Mouse (Mus musculus) embryonic facial prominence, embryonic 13.5 days (tissue): ENCODE results near the gene Foxl1. TPM values are rescaled to one million over a fixed set of nuclear protein-coding genes. Genes with fewer than 3 reads are reported as not detected.

Experiments
- ATAC-seq: fragments of 200-750 bp; cut with Nextera tagmentation; 2 replicates; pipeline ENCODE4 v1.8.0; 2017; ENCODE audit warnings: low read depth; ENCODE audit not compliant: insufficient number of reproducible peaks, insufficient read depth, low FRiP score, low TSS enrichment
- H3K27ac ChIP-seq: fragments of 300-500 bp; sonication (generic); 2 replicates; pipeline ENCODE4 v1.5.1; 2015; ENCODE audit warnings: moderate library complexity, mild to moderate bottlenecking, inconsistent platforms
- H3K27me3 ChIP-seq: fragments of 300-500 bp; sonication (generic); 2 replicates; pipeline ENCODE4 v1.6.1; 2015; ENCODE audit warnings: mild to moderate bottlenecking, inconsistent platforms
- H3K36me3 ChIP-seq: fragments of 300-500 bp; sonication (generic); 2 replicates; pipeline ENCODE4 v1.6.1; 2015; ENCODE audit warnings: mild to moderate bottlenecking, inconsistent platforms
- H3K4me1 ChIP-seq: fragments of 300-500 bp; sonication (generic); 2 replicates; pipeline ENCODE4 v1.6.1; 2015; ENCODE audit warnings: inconsistent platforms
- H3K4me2 ChIP-seq: fragments of 300-500 bp; sonication (generic); 2 replicates; pipeline ENCODE4 v1.6.1; 2015; ENCODE audit warnings: moderate library complexity, mild to moderate bottlenecking, inconsistent platforms
- H3K4me3 ChIP-seq: fragments of 300-500 bp; sonication (generic); 2 replicates; pipeline ENCODE4 v1.5.1; 2015; ENCODE audit warnings: mild to moderate bottlenecking, inconsistent platforms
- H3K9ac ChIP-seq: fragments of 300-500 bp; sonication (generic); 2 replicates; pipeline ENCODE4 v1.6.1; 2015; ENCODE audit warnings: mild to moderate bottlenecking, inconsistent platforms
- H3K9me3 ChIP-seq: fragments of 300-500 bp; sonication (generic); 2 replicates; pipeline ENCODE4 v1.6.1; 2016; ENCODE audit warnings: inconsistent platforms
- WGBS: fragments of 180-500 bp; shearing (Covaris S2); methylation state at CpG from one replicate; pipeline ENCODE4 v1.1.7; 2015; ENCODE audit warnings: mixed read lengths; 5-methylcytosine and 5-hydroxymethylcytosine counted together
- polyA plus RNA-seq: library from polyadenylated mRNA; unstranded; fragments of >200 nt; fragmentation: Nextera tagmentation; extraction: Ambion mirVana; gene quantifications from 2 replicates; pipeline ENCODE4 v1.2.1, GENCODE M21; 2015

Foxl1 gene
- polyA plus RNA-seq, 1 experiment from 2014 or later = 0.34 TPM

GRCm38 (mm10) chr8:121119635-121120455 is 7.9 kb upstream of the Foxl1 start:
- peaks cover 95% of the 10 kb centered on the region for H3K27me3 ChIP-seq
- no peak for ATAC-seq
- peak overlapping the region; percentile 65 for H3K9ac ChIP-seq
- peaks cover 37% of the 10 kb centered on the region for H3K4me1 ChIP-seq
- peak overlapping the region; percentile 92 for H3K4me2 ChIP-seq
- H3K27ac ChIP-seq = no peak overlapping the region
- no peaks in the 10 kb centered on the region for H3K36me3 ChIP-seq
- peak overlapping the region; percentile 59 for H3K4me3 ChIP-seq
- H3K9me3 ChIP-seq = 0 out of 2 replicates have a peak, but pooled peaks cover 3% of the 10 kb centered on the region
- 12% methylated on average over 12 of the region's 12 CpGs for WGBS

DNA sequence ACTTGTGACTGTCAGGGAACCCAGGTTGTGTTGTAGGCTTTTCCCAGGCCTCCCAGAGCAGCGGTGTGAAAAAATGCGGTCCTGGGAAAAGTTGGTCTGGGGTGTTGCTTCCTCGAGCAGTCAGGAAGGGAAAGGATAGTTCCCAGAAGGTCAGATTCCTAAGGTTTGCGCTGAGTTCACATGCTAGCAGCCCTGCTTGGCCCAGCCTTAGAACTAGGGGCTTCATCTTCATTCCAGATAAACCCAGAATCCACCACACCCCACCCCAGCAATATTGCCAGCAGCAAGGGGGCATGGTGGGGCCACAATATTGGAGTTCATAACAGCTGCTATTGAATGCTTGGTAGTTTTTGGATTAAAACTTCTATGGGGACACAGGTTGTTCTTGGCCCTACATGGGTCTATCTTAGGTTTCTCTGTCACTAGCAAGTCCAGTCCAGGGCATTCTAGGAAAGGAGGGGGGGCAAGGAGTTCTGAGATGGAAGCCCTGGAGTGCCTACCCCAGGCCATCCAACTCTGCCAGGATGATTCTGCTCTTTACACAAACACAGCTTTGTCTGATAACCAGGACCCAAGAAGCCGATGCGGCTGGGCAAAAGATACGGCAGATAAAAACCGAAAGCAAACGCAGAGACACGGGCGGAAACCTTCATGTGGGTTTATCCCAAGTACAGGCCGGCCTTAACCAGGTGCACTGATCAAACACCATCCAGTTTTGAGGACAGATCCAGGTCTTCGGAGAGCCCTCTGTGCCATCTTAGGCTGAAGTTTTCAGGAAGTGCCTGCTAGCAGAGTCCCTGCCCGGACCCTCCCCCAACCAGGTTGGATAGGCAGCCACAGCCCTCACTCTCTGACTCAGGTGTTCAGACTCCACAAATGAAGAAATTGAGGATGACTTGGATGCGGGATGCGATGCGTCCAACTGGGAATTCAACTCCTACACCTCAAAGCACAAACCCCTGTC is 7.0 kb upstream of the Foxl1 start:
- 12% methylated on average over 17 of the region's 17 CpGs for WGBS
- Histone ChIP-seq H3K27ac (no peak overlapping the region), H3K4me1 (peaks cover 41% of the 10 kb centered on the region), H3K4me2 (peak overlapping the region; percentile 92), H3K36me3 (no peaks in the 10 kb centered on the region), H3K27me3 (peaks cover 96% of the 10 kb centered on the region), H3K9me3 (0 out of 2 replicates have a peak, but pooled peaks cover 3% of the 10 kb centered on the region), H3K9ac (peak overlapping the region; percentile 65), H3K4me3 (peak overlapping the region; percentile 59)
- ATAC-seq = no peak

- H3K9ac ChIP-seq = no peak overlapping the region
- 0 out of 2 replicates have a peak, but pooled peaks cover 3% of the 10 kb centered on the region for H3K9me3 ChIP-seq
- H3K4me1 ChIP-seq = peaks cover 39% of the 10 kb centered on the region
- WGBS = 12% methylated on average over 8 of the region's 8 CpGs
- no peak overlapping the region for H3K4me2 ChIP-seq
- H3K36me3 ChIP-seq = no peaks in the 10 kb centered on the region
- peaks cover 99% of the 10 kb centered on the region for H3K27me3 ChIP-seq
- no peak for ATAC-seq
- H3K4me3 ChIP-seq = no peak overlapping the region
- no peak overlapping the region for H3K27ac ChIP-seq
Observed at GRCm38 (mm10) chr8:121121704-121122103, 6.0 kb upstream of the Foxl1 start.

DNA sequence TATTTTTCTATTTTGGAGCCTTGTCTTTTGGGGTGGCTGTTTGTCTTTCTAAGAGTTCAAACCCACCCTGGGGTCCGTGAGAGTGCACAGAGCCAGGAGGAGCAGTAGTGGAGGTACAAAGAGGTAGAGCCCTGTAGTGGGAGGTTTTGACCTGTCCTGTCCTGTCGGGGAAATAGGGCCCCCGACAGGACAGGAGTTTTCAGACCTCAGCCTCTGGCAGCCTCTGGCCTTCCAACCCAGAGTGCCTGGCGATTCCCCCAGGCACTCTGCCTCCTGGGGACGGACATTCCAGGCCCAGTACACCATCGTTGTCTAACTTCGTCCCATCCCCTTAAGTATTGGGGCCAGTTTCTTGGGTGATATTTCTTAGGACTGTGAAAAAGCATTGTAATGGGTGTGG is 5.4 kb upstream of the Foxl1 start:
- ATAC-seq = no peak
- Histone ChIP-seq H3K9me3 (no peaks in the 10 kb centered on the region), H3K4me1 (peaks cover 33% of the 10 kb centered on the region), H3K4me2 (no peak overlapping the region), H3K9ac (no peak overlapping the region), H3K4me3 (no peak overlapping the region), H3K36me3 (no peaks in the 10 kb centered on the region), H3K27me3 (peaks cover 99% of the 10 kb centered on the region), H3K27ac (no peak overlapping the region)
- 18% methylated on average over 7 of the region's 7 CpGs for WGBS

GRCm38 (mm10) chr8:121123113-121123512 is 4.6 kb upstream of the Foxl1 start:
- ATAC-seq = no peak
- H3K4me1 ChIP-seq = peaks cover 30% of the 10 kb centered on the region
- peaks cover 99% of the 10 kb centered on the region for H3K27me3 ChIP-seq
- H3K27ac ChIP-seq = no peak overlapping the region
- 40% methylated on average over 2 of the region's 2 CpGs for WGBS
- H3K4me2 ChIP-seq = no peak overlapping the region
- no peak overlapping the region for H3K9ac ChIP-seq
- H3K36me3 ChIP-seq = no peaks in the 10 kb centered on the region
- no peaks in the 10 kb centered on the region for H3K9me3 ChIP-seq
- H3K4me3 ChIP-seq = no peak overlapping the region

- 3% methylated on average over 17 of the region's 17 CpGs for WGBS
- Histone ChIP-seq H3K9ac (no peak overlapping the region), H3K27me3 (peaks cover 100% of the 10 kb centered on the region), H3K36me3 (no peaks in the 10 kb centered on the region), H3K4me1 (peaks cover 43% of the 10 kb centered on the region), H3K27ac (no peak overlapping the region), H3K4me2 (peak overlapping the region; percentile 68), H3K4me3 (peak overlapping the region; percentile 40; the same call in 1 of the 2 replicates), H3K9me3 (no peaks in the 10 kb centered on the region)
- peak; percentile 27; the same call in 1 of the 2 replicates for ATAC-seq
Observed at GRCm38 (mm10) chr8:121124547-121125239, 3.0 kb upstream of the Foxl1 start.

DNA sequence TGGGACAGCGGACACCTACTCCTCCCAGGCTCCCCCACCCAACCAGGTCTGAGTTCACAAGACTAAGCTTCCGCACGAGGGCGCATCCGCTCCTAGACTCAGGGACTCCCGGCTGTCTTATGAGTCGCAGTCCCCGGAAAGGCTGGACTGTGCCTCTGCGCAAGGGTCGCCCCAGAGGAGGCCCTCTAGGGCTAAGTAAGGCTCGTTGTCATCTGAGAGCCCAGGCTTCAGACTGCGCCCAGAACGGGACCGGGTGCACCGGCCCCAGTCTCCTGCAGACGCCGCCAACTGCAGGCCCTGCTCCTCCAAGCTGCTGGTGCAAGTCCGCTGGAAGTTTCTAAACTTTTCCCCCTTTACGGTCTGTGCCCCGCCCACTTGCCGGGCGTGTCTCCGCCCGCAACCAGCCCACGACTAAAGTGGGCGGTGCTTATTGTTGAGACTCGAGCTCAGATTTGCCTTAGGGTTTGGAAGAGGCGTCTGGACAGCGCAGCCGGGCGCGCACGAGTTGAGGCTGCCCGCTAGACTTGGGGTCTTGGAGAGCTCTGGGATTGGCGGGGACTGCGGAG is 2.3 kb upstream of the Foxl1 start:
- Histone ChIP-seq H3K36me3 (no peaks in the 10 kb centered on the region), H3K4me1 (peaks cover 40% of the 10 kb centered on the region), H3K27ac (no peak overlapping the region; the same call in 1 of the 2 replicates), H3K4me2 (peak overlapping the region; percentile 68), H3K9ac (0 out of 2 replicates have a peak overlapping the region, but pooled peaks have one; percentile 36), H3K27me3 (peaks cover 100% of the 10 kb centered on the region), H3K4me3 (peak overlapping the region; percentile 40), H3K9me3 (no peaks in the 10 kb centered on the region)
- ATAC-seq = peak; percentile 65
- under 1% methylated on average over 35 of the region's 36 CpGs for WGBS

DNA sequence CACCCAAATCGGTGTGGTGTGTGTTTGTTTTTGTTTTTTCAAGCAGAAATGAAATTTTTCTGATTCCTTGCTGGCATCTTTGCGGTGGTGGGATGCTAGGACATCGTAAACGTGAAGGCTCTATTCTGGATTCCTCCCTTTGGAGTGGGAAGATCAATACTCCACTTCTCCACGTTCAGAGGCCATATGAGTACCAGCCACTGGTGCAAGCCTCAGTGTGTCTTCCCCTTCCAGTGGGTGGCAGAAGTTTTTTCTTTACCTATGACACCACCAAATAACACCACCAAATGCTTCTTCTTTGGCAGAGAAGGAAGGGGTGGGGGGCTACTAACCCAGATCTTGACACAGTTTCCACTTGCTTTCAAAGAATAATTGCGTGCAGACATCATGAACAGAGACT is 1.5 kb upstream of the Foxl1 start:
- H3K9ac ChIP-seq = no peak overlapping the region
- H3K4me3 ChIP-seq = peak overlapping the region; percentile 40
- peaks cover 38% of the 10 kb centered on the region for H3K4me1 ChIP-seq
- H3K36me3 ChIP-seq = no peaks in the 10 kb centered on the region
- H3K9me3 ChIP-seq = no peaks in the 10 kb centered on the region
- H3K27ac ChIP-seq = no peak overlapping the region
- peak overlapping the region; percentile 68 for H3K4me2 ChIP-seq
- H3K27me3 ChIP-seq = peaks cover 100% of the 10 kb centered on the region
- 5% methylated on average over 6 of the region's 6 CpGs for WGBS
- ATAC-seq = no peak

DNA sequence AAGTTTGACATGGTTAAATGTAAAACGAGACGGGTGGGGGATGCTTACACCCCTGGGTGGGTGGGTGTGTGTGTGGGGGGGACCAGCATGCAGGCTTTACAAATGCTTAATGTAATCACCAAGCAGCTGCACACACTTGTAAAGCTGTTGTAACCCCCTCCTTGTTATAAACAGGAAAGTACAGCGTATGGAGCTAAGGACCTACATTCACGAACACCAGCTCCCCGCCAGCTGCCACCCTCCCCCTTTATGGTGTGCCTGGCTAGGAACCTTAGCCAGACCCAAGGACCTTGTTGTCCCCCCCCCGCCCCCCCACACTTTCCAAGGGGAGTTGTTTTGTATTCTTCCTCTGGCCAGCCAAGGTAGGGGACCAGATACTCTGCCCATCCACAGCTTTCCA is 1.0 kb upstream of the Foxl1 start:
- no peak overlapping the region for H3K27ac ChIP-seq
- peaks cover 36% of the 10 kb centered on the region for H3K4me1 ChIP-seq

DNA sequence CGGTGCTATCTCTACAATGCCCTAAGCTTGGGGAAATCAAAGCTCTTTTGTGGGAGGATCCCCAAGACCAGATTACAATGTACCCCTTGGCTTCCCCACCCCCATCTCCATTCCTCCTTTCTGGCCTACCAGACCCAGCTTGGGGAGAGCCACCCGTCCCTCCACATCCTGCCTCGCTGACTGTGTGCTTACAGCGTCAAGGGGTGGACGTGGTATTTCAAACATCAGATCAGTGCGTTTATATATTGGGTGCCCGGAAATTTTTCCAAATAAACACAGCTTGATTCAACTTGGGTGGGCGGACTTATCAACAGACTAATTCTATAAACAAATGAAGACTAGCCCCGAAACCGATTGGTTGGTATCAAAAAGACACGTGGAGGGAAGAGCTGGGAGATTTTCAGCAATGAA is 444 bp upstream of the Foxl1 start:
- H3K27me3 ChIP-seq = peaks cover 99% of the 10 kb centered on the region
- no peaks in the 10 kb centered on the region for H3K9me3 ChIP-seq
- H3K4me1 ChIP-seq = peaks cover 36% of the 10 kb centered on the region
- no peaks in the 10 kb centered on the region for H3K36me3 ChIP-seq
- H3K4me2 ChIP-seq = no peak overlapping the region
- H3K4me3 ChIP-seq = no peak overlapping the region
- H3K27ac ChIP-seq = no peak overlapping the region
- no peak for ATAC-seq
- 3% methylated on average over 11 of the region's 11 CpGs for WGBS
- H3K9ac ChIP-seq = no peak overlapping the region

More for the DNA sequence above, 1.0 kb upstream of the Foxl1 start:
- Histone ChIP-seq H3K4me2 (no peak overlapping the region), H3K9ac (no peak overlapping the region), H3K36me3 (no peaks in the 10 kb centered on the region), H3K4me3 (no peak overlapping the region), H3K27me3 (peaks cover 99% of the 10 kb centered on the region), H3K9me3 (no peaks in the 10 kb centered on the region)
- WGBS = 4% methylated on average over 6 of the region's 6 CpGs
- ATAC-seq = no peak
